Mouse (Mus musculus) left cerebral cortex, postnatal 10 days (tissue): ENCODE measurements around the gene Sem1. TPM values are rescaled to one million over a fixed set of nuclear protein-coding genes. Genes with fewer than 3 reads are reported as not detected.

ENCODE experiments used
- DNase-seq, 2 experiments: peaks; one replicate each; pipeline ENCODE4 v3.0.0; 2021 to 2022; ENCODE audit warnings: low spot score in 2 of 2, mixed read lengths in 1 of 2; ENCODE audit errors: extremely low spot score in 1 of 2
- intact Hi-C: fragments of 180-260 bp; cut with DNase I; formaldehyde crosslinking; loops from one replicate; pipeline ENCODE4 v1.15.1; 2025
- total RNA-seq, 2 experiments: library from RNA; stranded (reverse); gene quantifications; 2 replicates each; pipeline ENCODE4 v1.2.3; 2021

Gene Sem1
- 10 to 100 TPM; 51.0 TPM for total RNA-seq

DNA sequence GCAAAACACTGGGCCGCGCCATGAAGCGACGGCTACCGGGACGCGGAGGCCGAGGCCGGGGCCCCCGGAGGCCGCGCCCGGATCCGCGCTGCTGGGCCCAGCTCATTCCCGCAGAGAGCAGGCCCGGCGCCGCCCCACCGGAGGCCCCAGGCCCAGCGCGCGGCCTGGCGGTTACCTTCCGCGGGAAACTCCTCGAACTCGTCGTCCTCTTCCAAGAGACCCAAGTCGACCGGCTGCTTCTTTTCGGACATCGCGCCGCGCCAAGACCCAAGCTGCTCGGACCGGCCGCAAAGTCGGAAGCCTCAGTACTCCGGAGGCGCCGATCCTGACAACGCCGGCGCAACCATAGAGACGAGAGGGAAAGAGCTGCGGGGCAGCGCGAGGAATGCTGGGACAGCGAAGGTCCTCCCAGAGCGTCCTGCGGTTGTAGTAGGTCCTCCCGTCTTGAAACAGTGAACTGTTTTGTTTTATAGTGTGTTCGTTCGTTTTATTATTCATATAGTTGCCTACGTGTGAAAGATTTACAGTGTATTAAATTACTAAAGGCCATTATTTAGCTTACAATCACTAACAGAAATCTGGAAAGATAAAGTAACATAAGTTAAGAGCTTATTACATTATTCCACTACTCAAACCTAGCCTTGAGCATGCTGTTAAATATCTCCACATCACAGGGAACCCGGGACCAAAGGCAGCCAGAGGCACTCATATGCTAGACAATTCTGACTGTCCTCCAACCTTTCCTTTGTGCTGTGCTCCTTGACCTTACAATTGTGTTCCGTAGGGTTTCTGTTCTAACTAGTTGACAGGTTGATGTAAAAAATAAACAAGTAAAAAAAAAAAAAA lies at the start of gene Sem1:
TSS of gene Sem1 (minus strand) at position 360 of the 846 bp plus-strand sequence.
- intact Hi-C loops: loop anchor here (10.0 kb wide), 1 partner anchor 286 kb away; the partner anchor contains the start of gene Dlx6
- DNase-seq: peak; percentile 82 to 92

DNA sequence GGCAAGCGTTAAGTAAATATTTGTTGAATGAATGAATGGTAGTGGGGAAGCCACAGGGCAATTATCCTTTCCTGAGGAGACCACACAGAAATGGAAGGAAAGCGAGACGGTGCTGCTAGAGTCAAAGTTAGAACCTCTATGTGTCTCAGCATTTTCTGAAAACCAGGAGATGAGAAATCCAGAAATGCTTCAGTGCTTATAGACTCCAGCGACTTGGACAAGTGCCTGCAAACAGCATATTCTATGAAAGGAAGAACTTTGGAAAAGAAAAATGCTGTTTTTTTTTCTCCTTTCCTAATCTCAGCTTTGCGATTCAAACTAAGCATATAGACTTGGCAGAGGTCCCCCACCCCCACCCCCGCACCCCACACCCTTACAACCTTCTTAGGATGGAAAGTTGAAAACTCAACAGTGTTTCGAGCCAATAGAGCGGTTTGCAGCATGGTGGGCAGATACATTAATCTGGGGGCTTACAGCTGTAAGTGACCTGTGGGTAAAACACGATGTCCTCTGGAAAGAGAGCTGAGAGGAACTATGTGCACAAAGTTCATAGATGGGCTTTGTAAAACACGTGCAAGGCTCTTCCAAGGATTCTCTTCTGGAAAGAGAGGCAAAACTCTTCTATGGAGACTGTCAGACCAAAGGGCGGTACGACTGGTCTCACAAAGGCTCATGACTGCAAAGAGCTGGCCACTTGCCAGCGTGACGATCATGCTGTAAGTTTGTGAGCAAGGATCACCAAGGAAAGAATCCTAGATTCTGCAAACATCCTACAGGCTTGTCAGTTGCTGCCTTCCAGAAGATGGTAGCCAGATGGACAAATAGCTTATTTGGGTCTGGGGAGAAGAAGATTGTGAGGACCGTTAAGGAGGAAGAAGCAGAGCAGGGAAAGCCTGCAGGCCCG lies 44.6 kb upstream of the Sem1 start:
- intact Hi-C loops: no loop called here
- peak; percentile 23 to 49 for DNase-seq

DNA sequence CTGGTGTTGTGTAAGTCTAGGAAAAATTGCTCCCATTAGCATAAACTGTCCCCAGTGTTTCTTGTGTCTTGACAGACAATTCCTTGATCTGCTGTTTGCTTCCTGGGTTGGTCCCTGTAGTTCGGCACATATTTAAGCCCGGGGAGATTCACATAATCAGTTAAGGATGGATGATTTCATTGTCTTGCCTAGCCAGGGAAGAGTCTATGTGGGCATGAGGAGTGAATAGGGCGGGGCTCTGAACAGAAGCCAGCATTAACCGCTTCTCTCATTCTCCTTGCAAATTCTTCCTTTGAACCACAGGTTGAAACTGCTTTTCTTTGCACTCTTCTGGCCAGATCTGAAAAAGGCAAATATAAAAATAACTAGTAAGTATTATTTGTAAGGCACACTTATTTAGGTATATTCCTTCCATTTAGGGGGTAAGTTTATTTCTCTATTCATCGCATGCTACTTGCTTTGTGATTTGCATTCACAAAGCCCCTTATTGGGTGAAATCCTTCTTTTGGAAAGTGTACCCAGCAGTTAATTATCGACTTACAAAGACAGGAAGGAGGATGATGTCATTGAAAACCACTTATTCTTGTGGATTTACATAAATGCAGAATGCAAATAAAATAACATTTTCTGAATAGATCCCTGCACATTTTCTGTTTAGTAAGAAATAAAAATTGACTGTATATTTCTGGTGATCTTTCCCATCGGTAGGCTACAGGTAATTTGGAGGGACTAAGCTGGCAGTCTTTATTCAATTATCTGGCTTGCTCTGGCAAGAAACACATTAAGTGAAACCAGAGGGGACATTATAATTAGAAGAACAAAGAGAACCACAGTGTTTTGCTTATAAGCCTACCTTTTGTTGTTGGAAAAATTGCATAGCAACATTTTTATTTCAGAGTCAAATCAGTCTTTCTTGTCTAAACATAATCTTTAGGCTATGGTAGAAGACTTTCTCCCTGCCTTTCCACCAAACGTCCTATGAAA lies 25.4 kb upstream of the Sem1 start:
- DNase-seq: no peak
- intact Hi-C loops: no loop called here

DNA sequence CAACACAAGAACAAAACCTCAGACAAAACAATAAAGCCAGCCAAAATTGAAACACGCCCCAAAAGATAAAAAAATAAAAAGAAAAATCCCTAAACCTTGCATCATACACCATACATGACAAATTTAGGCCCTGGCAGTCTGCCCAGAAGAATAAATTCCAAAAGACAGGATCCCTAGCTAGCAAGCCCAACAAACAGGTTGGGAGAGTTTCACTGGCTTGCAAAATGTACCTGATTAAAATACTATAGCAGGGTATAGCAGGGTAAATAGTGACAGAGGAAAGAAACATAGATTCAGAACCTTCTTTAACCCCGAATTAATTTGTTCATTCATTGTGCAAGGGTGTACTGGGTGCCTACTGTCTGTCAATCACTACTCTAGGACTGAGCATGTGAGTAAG lies 7.8 kb upstream of the Sem1 start:
- intact Hi-C loops: no loop called here

DNA sequence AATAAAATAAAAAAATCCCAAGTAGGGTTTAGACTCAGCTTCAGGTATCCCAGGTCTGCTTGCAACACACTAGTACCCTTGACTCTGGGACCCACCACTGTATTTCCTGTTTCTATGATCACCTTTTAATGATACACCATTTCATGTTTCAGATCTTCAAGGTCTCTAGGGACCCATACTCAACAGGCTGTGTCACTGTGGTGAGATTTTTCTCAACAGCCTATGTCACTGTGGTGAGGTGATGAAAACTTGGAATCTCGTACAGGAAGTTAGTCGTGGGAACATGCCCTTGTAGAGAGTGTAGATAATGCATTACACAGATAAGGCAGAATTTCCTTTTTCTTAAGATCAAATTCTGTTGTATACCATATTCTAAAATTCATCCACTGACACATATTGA lies 3.4 kb upstream of the Sem1 start:
- intact Hi-C loops: no loop called here
- DNase-seq: no peak

More for the DNA sequence above, 7.8 kb upstream of the Sem1 start:
- no peak for DNase-seq

DNA sequence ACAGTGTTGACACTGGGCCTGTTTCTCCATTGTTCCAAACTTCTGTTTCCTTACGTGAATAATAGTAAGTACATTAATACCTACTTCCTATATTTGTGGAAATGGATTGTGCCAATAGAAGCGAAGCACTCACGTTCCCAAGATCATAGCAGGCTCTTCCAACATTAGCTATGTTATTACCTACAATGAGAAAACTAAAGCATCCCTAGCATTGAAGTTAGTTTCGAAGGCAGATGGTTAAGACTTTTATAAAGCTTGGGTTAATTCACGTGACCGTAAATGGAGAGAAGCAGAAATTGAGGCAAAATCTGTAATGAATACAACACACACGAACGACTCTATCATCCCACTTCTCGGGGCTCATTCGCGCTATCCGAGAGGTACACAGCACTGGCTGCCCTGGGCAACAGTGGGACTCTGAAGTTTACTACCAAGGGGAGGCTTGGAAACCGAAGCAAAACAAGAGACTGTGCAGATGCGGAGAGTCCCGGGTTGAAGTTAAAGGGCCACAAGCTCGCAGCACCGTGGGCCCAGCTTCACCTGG lies 650 bp downstream of the Sem1 start:
- intact Hi-C loops: loop anchor here (10.0 kb wide), 1 partner anchor 287 kb away; the partner anchor contains the start of gene Dlx6
- DNase-seq: no peak

DNA sequence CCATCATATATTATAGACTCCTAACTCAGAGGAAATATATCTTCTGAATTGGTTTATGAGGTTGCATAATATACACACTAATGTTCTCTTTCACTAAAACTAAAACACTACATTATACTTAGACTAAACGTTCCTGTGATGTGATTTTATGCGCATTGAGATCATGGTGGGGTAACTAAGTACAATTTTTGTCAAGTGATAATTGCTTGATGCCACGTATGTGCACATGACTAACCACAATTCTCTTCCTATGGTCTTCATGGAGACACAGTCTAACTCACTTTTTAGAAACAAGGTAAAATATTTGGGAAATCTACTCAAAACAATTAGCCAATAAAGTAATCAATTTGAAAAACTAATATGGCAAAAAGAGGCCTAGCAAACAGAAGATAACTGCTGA lies 1.2 kb downstream of the Sem1 start:
- DNase-seq: no peak
- intact Hi-C loops: loop anchor here (10.0 kb wide), 1 partner anchor 288 kb away; the partner anchor contains the start of gene Dlx6

DNA sequence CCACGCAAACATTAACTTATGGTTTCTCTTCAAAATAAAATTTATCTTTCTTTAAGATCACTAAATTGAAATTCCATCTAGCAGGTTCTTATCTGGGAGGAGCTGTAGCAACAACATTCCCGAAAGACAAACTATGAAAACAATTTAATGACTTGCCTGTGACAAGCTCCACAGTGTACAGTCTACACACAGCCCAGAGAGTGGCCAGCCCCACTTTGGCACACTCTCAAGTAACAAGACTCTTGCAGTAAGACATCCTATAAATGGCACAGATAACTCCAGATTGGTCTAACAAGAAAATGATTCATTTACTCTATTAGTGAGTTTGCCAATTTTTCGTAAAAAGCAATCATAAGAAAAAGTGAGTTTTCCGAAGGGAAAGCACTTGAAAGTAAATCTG lies 2.7 kb downstream of the Sem1 start:
- intact Hi-C loops: loop anchor here (10.0 kb wide), 1 partner anchor 289 kb away; the partner anchor contains the start of gene Dlx6
- no peak for DNase-seq

DNA sequence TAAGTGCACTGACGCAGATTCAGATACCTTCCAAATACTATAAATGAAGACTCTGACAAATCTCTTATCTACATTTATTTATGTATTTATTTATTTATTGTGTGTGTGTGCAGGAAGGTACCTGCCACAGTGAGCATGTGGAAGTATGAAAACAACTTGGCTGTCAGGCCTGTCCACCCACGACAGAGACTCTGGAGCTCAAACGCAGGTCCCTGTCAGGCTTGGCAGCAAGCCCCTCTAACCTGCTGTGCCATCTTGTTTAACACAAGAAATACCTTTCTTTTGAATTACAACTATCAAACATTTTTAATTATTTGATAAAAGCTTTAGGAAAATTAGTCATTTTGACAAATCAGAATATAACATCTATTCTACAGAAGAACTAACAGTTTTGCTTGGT lies 10.0 kb downstream of the Sem1 start:
- DNase-seq: no peak
- intact Hi-C loops: no loop called here

DNA sequence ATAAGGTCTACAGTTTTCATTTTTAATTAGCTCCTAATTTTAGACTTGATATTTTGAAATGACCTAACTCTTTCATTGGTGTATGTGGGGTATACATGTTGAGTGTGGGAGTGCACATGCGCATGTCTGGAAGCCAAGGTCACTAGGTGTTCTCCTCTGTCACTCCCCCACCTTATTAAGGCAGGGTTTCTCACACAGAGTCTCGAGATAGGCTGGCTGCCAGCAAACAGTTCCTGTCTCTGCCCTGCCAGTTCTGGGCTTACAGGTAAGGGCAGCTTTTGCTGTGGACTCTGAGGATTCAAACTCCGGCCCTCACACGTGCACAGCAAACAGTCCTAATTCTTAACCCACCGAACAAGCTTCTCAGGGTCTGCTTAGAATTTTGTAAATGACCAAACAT lies 14.8 kb downstream of the Sem1 start:
- intact Hi-C loops: no loop called here
- no peak for DNase-seq

DNA sequence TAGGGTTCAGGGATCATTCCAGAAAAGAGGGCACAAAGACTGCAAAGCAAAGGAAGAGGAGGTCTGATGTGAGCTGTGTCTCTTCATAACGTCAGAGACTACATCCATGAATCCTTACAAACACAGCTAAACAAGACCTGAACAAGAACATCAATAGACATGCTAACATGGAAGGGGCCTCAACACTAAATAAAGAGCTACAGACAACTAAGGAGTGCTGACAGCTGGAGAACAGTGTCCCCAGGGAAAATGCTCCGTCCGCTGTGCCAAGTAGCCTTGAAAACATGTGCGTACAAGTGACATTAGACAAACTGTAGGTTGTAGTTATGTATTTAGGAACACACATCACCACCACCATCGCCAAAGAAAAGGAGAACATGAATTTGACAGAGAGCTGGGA lies 15.7 kb downstream of the Sem1 start:
- intact Hi-C loops: no loop called here
- DNase-seq: no peak

DNA sequence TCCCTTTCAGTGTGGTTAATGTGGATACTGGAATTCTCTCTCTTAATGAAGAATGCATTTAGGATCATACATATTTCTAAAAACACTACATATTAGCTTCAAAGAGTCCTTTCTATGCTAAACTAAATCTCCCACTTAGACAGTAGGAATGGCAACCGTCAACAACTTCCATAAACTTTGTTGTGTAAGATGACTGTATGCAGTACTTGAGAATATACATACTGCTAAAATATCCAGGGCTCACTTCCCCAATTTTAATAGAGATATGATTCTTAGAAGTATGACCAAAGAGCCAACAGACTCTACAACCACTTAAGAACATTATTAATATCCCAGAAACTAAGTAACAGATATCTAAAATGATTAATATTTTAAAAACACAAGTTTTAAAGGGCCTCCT lies 20.8 kb downstream of the Sem1 start:
- no peak for DNase-seq
- intact Hi-C loops: no loop called here

DNA sequence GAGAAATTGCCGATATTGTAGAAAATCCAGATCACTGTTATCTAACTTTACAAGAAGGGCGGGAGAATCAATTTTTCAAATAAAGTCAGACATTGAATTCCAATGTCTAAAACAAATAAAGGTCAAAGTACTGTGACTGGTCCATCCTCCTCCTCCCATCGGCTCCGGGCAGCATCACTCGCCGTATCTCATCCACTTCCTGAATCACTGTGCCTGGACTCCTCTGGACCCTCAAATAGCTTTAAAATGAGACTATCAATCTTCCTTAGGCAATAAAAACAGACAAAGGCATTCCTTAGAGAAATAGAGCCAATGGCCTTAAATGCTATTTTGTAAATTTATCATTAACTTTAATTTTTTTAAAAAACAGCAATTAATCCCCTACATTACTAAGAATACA lies 26.5 kb downstream of the Sem1 start:
- no peak for DNase-seq
- intact Hi-C loops: no loop called here

DNA sequence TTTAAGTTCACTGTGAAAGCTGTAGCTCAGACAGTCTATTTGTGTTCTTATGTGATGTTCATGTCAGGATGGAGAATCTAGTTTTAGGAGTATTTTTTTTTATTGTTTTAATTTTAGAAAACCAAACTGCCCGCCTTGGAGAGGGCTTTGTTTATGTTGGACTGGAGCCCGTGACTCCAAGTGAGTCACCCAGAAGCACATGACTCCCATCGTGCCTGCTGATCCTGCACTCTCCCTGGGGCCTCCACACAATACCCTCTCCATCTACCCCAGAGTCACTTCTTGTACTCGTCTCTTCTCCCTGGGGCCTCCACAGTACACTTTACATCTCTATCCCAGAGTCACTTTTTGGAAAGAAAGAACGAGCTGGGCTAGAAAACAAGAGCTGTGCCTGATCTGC lies 30.5 kb downstream of the Sem1 start:
- intact Hi-C loops: no loop called here
- DNase-seq: peak in 1 of 2 experiments; percentile 42

DNA sequence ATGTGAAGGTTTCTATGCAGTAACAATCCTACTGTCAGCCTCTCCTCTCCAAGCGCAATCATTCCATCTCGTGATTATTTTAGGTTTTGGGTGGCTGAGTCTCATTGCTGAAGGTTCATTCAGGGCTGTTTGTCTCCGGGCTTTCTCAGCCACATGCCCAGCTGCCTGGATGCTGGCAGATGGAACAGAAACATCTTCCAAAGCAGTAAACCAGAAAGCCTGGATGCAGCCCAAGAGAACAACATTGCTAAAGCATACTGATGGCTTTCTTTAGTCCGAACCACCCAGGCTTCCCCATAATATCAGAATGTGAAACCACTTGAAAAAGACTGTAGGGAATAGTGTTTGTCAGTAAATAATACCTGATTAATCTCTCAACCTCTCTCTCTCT lies 34.2 kb downstream of the Sem1 start:
- intact Hi-C loops: no loop called here
- DNase-seq: peak; percentile 40 to 64

DNA sequence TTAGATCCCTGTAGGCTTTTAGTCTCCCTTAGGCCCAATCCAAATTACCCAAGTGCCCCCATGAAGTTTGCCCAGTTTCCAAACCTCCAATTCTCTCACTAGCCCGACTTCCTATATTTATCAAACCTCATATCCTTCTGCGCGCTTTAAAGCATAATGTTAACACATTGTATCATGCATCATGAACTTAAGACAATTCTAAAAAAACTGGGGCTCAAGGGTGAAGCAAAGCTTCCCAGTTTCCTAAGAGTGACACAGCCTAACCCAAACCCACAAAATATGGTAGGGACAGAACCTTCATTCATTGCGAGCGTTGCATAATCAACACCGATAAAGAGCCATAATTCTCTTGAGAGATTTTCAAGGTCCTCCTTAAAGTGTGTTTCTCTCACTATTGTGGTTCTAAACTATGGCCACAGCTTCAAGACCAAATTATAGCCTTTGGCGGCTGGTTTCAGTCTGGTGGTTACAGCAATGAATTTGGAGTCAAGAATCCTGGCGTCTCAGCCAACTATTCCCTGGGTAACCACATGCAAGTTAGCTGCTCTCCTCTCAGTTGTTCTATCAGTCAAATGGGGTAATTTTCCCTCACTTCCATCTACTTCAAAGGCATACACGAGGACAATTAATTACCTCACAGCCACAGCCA lies 34.7 kb downstream of the Sem1 start:
- intact Hi-C loops: no loop called here
- DNase-seq: no peak

DNA sequence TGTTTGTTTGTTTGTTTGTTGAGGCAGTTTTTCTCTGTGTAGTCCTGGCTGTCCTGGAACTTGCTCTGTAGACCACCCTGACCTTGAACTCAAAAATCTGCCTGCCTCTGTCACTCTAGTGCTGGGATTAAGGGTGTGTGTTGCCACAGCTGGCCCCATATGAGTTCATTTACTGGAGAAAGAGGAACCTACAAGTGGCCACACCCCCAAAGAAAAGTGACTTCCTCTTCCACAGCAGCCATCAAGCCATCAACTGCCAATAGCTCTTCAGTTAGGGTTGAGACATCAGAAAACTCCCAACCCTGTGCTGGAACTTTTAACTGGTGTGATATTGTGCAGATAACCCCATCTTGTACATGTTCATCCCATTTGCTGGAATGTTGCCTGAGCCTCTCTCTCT lies 36.3 kb downstream of the Sem1 start:
- intact Hi-C loops: no loop called here
- no peak for DNase-seq
